Mouse (Mus musculus): ENCODE results near the gene C130026I21Rik. TPM values are rescaled to one million over a fixed set of nuclear protein-coding genes. Genes with fewer than 3 reads are reported as not detected.
"Not testable (repeated sequence)": the region's sequence is repeated elsewhere in the genome, so short reads cannot be mapped to it uniquely, and the experiment has no call there.

C130026I21Rik gene
- polyA plus RNA-seq, 1 experiment from 2014 or later: 0.09 TPM

- not testable (repeated sequence) for H3K9me3 ChIP-seq (replicated peaks); H3K4me1 ChIP-seq; H3K4me2 ChIP-seq (replicated peaks); H3K27me3 ChIP-seq; H3K4me3 ChIP-seq (replicated peaks); H3K36me3 ChIP-seq; H3K27ac ChIP-seq (replicated peaks); H3K9ac ChIP-seq; ATAC-seq (ENCODE audit: insufficient number of reproducible peaks, low FRiP score, low TSS enrichment, low read depth)
- WGBS: 76% methylated on average over 4 of the region's 4 CpGs
These were observed 312.7 kb downstream of the C130026I21Rik start for GRCm38 (mm10) chr1:84957713-84958112.

GRCm38 (mm10) chr1:84956771-84957170 is 313.6 kb downstream of the C130026I21Rik start:
- not testable (repeated sequence) for H3K27me3 ChIP-seq; H3K36me3 ChIP-seq; H3K4me1 ChIP-seq; H3K27ac ChIP-seq (replicated peaks); H3K4me2 ChIP-seq (replicated peaks); H3K9ac ChIP-seq; H3K4me3 ChIP-seq (replicated peaks); ATAC-seq (ENCODE audit: insufficient number of reproducible peaks, low FRiP score, low TSS enrichment, low read depth); H3K9me3 ChIP-seq (replicated peaks)
- WGBS: 83% methylated on average over 3 of the region's 3 CpGs

DNA sequence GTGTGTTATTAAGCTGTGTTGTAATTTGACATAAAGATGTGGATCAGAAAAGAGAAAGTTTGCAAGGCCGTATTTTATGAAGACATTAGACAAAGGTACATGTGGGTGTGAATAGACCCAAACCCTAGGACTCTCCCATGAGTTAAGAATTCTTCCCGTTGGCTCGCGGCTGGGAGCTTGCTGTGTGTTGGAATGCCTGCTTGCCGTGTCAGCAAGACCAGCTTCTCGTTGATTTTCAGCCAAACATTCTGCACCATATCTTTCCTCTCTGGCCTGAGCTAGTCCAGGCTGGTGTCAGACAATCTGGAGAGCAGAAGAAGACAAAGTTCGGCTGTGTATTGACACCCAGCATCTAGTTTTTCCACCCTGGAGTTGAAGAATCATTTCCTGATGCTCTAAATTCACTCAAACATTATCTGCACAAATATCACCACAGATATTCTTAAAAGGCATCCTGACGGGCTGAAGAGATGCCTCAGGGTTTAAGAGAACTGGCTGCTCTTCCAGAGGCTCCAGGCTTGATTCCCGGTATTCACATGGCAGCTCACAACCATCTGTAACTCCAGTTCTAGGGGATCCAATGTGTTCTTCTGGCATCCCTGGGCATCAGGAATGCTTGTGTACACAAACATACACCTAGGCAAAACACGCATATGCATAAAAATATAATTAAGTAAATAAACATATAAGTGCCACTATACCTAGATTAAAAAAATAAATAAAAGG is 317.7 kb downstream of the C130026I21Rik start:
- ATAC-seq (ENCODE audit: insufficient number of reproducible peaks, low FRiP score, low TSS enrichment, low read depth): no peak
- Histone ChIP-seq H3K9me3 (replicated peaks) (no peaks in the 10 kb centered on the region; the same call in 1 of the 2 replicates), H3K27me3 (no peaks in the 10 kb centered on the region), H3K27ac (replicated peaks) (no peak overlapping the region), H3K9ac (no peak overlapping the region), H3K4me1 (no peaks in the 10 kb centered on the region), H3K4me3 (replicated peaks) (no peak overlapping the region), H3K36me3 (no peaks in the 10 kb centered on the region), H3K4me2 (replicated peaks) (no peak overlapping the region)
- WGBS: 69% methylated on average over 10 of the region's 10 CpGs

GRCm38 (mm10) chr1:84951566-84951965 is 318.8 kb downstream of the C130026I21Rik start:
- Histone ChIP-seq H3K36me3 (no peaks in the 10 kb centered on the region), H3K27ac (replicated peaks) (no peak overlapping the region), H3K9ac (no peak overlapping the region), H3K27me3 (no peaks in the 10 kb centered on the region), H3K9me3 (replicated peaks) (no peaks in the 10 kb centered on the region), H3K4me2 (replicated peaks) (no peak overlapping the region), H3K4me1 (no peaks in the 10 kb centered on the region), H3K4me3 (replicated peaks) (no peak overlapping the region)
- no peak for ATAC-seq (ENCODE audit: insufficient number of reproducible peaks, low FRiP score, low TSS enrichment, low read depth)
- 75% methylated on average over 3 of the region's 3 CpGs for WGBS

GRCm38 (mm10) chr1:84947390-84947789 is 323.0 kb downstream of the C130026I21Rik start:
- 67% methylated on average over 2 of the region's 2 CpGs for WGBS
- ATAC-seq (ENCODE audit: insufficient number of reproducible peaks, low FRiP score, low TSS enrichment, low read depth): no peak
- no peaks in the 10 kb centered on the region for H3K36me3 ChIP-seq
- no peaks in the 10 kb centered on the region for H3K4me1 ChIP-seq
- no peak overlapping the region for H3K27ac ChIP-seq (replicated peaks)
- H3K4me2 ChIP-seq (replicated peaks): no peak overlapping the region
- H3K4me3 ChIP-seq (replicated peaks): no peak overlapping the region
- no peak overlapping the region for H3K9ac ChIP-seq
- H3K27me3 ChIP-seq: no peaks in the 10 kb centered on the region
- H3K9me3 ChIP-seq (replicated peaks): no peaks in the 10 kb centered on the region

DNA sequence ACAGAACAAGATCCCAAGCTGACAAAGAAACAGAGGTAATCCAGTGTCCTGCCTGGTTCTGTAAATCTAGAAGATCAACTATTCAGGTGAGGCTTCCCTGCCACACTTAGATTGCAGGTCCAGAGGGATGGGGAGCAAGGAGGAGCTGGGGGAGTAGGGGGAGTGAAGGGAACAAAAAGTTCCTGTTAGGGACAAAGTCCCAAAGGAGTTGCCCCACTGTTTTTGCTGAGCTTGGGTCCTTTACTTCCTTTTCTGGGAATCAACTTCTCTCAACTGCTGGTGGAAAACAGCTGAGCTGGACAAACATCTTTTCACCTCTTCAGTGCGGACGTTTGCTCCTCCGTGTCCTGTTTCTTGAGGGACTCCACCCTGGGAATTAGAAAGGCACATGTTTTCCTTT is 324.4 kb downstream of the C130026I21Rik start:
- Histone ChIP-seq H3K9ac (no peak overlapping the region), H3K4me2 (replicated peaks) (no peak overlapping the region), H3K4me3 (replicated peaks) (no peak overlapping the region), H3K4me1 (no peaks in the 10 kb centered on the region), H3K9me3 (replicated peaks) (no peaks in the 10 kb centered on the region), H3K27ac (replicated peaks) (no peak overlapping the region), H3K36me3 (no peaks in the 10 kb centered on the region), H3K27me3 (no peaks in the 10 kb centered on the region)
- no peak for ATAC-seq (ENCODE audit: insufficient number of reproducible peaks, low FRiP score, low TSS enrichment, low read depth)
- WGBS: 78% methylated on average over 3 of the region's 3 CpGs

DNA sequence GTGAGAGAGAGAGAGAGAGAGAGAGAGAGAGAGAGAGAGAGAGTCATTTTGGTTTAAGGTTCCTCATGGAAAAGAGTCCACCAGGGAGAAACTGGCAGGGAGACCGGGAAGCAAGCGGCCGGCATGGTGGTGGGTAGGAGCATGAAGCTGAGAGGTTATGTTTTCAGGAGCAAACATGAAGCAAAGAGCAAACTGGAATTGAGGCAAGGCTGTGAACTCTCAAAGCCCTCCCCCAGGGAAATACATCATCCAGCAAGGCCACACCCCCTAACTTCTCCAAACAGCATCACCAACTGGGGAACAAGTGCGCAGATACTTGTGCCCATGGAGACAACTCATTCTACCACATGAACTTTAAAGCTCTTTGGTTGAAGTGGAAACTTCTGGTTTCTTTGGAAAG is 326.8 kb downstream of the C130026I21Rik start:
- no peaks in the 10 kb centered on the region for H3K27me3 ChIP-seq
- H3K9ac ChIP-seq: no peak overlapping the region
- no peaks in the 10 kb centered on the region for H3K36me3 ChIP-seq
- no peaks in the 10 kb centered on the region for H3K9me3 ChIP-seq (replicated peaks)
- H3K4me3 ChIP-seq (replicated peaks): no peak overlapping the region
- H3K4me2 ChIP-seq (replicated peaks): no peak overlapping the region
- ATAC-seq (ENCODE audit: insufficient number of reproducible peaks, low FRiP score, low TSS enrichment, low read depth): no peak
- 96% methylated on average over 4 of the region's 4 CpGs for WGBS
- no peaks in the 10 kb centered on the region for H3K4me1 ChIP-seq
- no peak overlapping the region for H3K27ac ChIP-seq (replicated peaks)

Small RNA genes within 50 kb of the gene (microRNA-seq; reads per million reads assigned to microRNA genes)
- gene Gm27907 (ENCODE audit: borderline number of aligned reads): not detected

Other genes with a start within 250 kb of the C130026I21Rik start
- not detected in 2 replicates for gene Gm10553, start 170.4 kb downstream of the C130026I21Rik start, polyA plus RNA-seq (2015; fragmentation: Nextera tagmentation; extraction: Ambion mirVana)
- 0.39 TPM in 1 of 2 replicates, not detected in the other for gene A530032D15Rik, start 160.7 kb downstream of the C130026I21Rik start, polyA plus RNA-seq (2015; fragmentation: Nextera tagmentation; extraction: Ambion mirVana)